Mouse (Mus musculus) CD8-positive naive resting alpha-beta T cell, adult 2 months (primary cell): ENCODE measurements at regions not wholly inside any gene's neighbourhood (a gene's known extent, or its start where the extent isn't known, plus 50 kb on each side); places are given as distances from the start of the nearest gene placed in this dataset.

Experiments
- DNase-seq, 2 experiments: peaks; one replicate each; pipeline ENCODE4 v3.0.0; 2022; ENCODE audit warnings: low read depth in 2 of 2, low spot score in 2 of 2

- no peak for DNase-seq
These were observed 170.2 kb upstream of the Rnf219 start for GRCm38 (mm10) chr14:104692616-104693015.

DNA sequence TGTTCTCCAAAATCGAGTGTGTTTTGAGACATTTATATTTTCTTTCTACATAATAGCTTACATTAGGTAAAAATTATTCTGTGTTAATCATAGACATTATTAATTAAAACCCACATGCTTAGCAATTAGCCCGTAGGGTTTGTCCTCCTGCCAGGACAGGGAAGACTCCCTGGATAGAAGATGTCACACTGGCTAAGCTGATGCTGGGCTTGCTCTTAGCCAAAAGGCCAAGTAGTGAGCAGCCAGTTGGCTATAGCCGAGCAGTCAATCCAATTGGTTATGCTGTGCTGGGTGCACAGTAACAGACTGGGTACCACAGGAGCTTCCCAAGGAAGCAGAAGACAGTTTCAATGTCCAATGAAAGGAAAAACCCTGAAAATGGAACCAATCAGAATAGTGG lies 166.0 kb upstream of the Rnf219 start:
- no peak for DNase-seq

GRCm38 (mm10) chr14:104676810-104677209 lies 154.4 kb upstream of the Rnf219 start:
- DNase-seq = no peak

DNA sequence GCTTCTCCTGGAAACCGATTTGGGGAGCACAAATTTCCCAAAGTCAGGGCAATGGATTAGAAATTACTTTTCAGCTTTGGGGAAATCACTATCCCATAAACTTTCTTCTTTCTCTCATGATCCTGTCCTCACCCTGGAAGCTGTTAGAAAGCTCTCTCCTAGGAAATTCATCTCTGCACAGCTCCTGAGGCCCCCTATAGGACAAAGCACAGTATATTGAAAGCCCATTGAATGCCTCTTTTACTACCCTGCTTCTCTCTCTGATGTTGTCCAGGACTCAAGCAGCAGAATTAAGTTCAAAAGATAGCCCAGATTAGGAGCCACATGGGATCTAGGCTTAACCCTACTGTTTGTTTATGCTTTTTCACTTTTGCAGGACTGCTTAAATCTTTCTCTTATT lies 139.3 kb upstream of the Rnf219 start:
- no peak for DNase-seq

DNA sequence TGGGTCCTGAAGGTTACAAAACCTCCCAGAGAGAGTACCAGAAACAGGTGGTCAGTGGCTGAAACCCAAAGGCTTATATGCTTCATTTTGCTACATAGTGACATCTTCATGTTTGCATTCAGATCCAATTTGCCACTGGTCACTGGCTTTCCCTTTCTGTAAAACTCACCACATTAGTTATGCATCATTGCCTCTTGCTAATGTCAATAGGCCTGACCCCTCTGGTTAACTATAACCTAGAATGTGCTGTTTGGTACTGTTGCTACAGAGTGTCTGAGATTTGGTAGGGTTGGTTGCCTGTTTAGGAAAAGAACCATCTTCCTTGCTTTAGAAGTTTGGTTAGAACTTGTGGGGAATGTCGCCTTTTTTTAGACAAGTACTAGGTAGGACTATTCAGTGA lies 136.3 kb upstream of the Rnf219 start:
- DNase-seq = no peak

- no peak for DNase-seq
These were observed 127.5 kb upstream of the Rnf219 start for GRCm38 (mm10) chr14:104649980-104650379.

DNA sequence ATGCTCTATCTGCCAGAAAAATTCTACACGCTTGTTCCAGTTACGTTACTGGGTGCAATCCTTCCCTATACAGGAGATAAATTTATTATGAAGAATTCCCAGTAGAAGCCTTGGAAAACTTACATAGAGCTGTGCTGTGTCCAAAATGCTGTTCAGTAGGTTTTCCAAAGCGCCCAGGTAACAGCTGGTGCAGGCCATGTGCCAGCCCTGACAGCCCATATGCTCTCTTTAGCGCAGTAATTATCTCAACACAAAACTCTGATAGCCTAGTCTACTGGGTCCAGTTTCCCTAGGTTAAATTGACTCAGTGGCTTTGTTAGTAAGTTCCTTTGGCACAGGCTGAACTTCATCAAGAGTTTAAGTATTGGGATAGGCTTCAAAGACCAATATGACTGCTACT lies 122.2 kb upstream of the Rnf219 start:
- no peak for DNase-seq

- no peak for DNase-seq
These were observed 120.3 kb upstream of the Rnf219 start for GRCm38 (mm10) chr14:104642783-104643182.

DNA sequence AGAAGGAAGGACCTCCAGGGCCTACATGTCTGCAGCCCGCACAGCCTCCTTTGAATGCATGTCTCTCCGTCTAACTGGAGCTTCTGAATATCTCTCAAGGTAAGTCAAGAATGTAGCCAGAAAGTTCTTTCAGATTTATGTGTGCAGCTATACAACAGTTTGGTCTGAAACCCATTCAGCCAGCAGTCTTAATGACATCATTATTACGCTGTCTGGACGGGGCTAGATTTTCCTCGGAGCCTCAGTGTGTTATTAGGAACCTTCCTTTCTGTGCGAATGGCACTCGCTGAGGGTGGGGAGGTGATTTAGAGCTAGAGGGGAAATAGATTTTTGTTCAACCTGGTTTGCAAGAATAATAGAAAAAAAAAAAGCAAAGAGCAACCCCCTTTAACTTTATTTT lies 116.9 kb upstream of the Rnf219 start:
- DNase-seq = no peak

- DNase-seq = no peak
These were observed 89.0 kb upstream of the Rnf219 start for GRCm38 (mm10) chr14:104611467-104611866.

- DNase-seq = no peak
These were observed 87.9 kb upstream of the Rnf219 start for GRCm38 (mm10) chr14:104610378-104610777.

- no peak for DNase-seq
These were observed 72.4 kb upstream of the Rnf219 start for GRCm38 (mm10) chr14:104594851-104595250.
